Mouse (Mus musculus) stomach, embryonic 15.5 days (tissue): ENCODE results near the gene Ypel5. TPM values are rescaled to one million over a fixed set of nuclear protein-coding genes. Genes with fewer than 3 reads are reported as not detected.

ENCODE experiments used
- ATAC-seq: fragments of 200-750 bp; cut with Nextera tagmentation; 2 replicates; pipeline ENCODE4 v1.8.0; 2017; ENCODE audit warnings: low read depth, moderate number of reproducible peaks, moderate TSS enrichment; ENCODE audit not compliant: insufficient read depth, low FRiP score
- H3K27ac ChIP-seq: fragments of 300-500 bp; sonication (generic); 2 replicates; pipeline ENCODE4 v1.5.1; 2015; ENCODE audit warnings: mild to moderate bottlenecking, inconsistent platforms
- H3K27me3 ChIP-seq: fragments of 300-500 bp; sonication (generic); replicated peaks from 2 replicates; pipeline ENCODE4 v1.6.1; 2015; ENCODE audit warnings: inconsistent platforms
- H3K36me3 ChIP-seq: fragments of 300-500 bp; sonication (generic); 2 replicates; pipeline ENCODE4 v1.6.1; 2015; ENCODE audit warnings: inconsistent platforms
- H3K4me1 ChIP-seq: fragments of 300-500 bp; sonication (generic); 2 replicates; pipeline ENCODE4 v1.6.1; 2015; ENCODE audit warnings: inconsistent platforms
- H3K4me2 ChIP-seq: fragments of 300-500 bp; sonication (generic); 2 replicates; pipeline ENCODE4 v1.6.1; 2015; ENCODE audit warnings: mild to moderate bottlenecking, inconsistent platforms
- H3K4me3 ChIP-seq: fragments of 300-500 bp; sonication (generic); replicated peaks from 2 replicates; pipeline ENCODE4 v1.5.1; 2015; ENCODE audit warnings: inconsistent platforms
- H3K9ac ChIP-seq: fragments of 300-500 bp; sonication (generic); 2 replicates; pipeline ENCODE4 v1.6.1; 2015; ENCODE audit warnings: inconsistent platforms
- H3K9me3 ChIP-seq: fragments of 300-500 bp; sonication (generic); 2 replicates; pipeline ENCODE4 v1.6.1; 2016; ENCODE audit warnings: inconsistent platforms
- WGBS: fragments of 180-500 bp; shearing (Covaris S2); methylation state at CpG from one replicate; pipeline ENCODE4 v1.1.7; 2015; 5-methylcytosine and 5-hydroxymethylcytosine counted together
- polyA plus RNA-seq: library from polyadenylated mRNA; unstranded; fragments of >200 nt; fragmentation: Nextera tagmentation; extraction: Ambion mirVana; gene quantifications from 2 replicates; pipeline ENCODE4 v1.2.1, GENCODE M21; 2015

Gene Ypel5
- polyA plus RNA-seq, result 40.6 and 41.7 TPM in 2 replicates

DNA sequence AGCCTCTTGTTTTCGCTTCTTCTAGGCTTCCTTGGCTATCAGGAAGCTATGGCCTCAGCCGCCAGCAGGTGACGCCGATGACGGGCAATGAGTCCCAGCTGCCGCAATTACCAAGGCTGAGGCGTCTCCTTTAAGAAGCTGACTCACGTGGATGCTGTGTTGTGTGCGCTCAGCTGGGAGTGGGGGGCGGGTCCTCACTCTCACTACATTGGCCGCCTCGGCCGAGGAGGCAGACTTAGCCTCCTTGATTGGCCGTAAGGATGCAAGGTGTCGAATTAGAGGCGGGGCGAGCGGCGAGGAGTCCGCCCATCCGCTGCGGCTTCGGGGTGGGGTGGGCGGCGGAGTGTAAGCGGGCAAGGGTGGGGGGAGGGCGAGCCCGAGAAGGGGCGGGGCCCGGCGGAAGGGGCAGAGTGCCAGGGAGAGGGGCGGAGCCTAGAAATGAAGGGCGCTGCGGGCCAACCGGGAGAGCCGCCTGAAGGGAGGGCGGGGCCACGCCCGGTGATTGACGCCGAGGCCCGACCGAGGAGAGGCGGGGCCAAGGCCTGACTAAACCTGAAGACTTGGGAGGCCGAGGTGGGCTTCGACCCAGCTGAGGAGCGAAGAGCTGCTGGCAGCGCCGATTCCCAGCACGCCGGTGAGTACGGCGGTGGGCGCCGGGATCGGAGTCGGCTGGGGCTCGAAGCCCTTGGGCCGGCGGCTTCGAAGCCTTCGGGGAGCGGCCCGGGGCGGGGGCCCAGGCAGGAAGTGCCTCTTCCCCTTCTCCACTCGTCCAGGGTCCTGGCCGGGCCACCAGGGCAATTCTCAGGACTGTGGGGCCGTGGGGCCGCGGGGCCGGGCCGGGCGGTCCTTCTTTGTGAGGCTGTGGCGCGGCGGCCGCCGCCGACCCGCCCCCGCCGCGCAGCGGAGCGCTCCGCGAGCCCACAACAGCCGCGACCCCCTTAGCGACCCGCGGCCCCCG is at the start of gene Ypel5:
Gene Ypel5 (plus strand): TSS at position 296 of the 958 bp plus-strand sequence.
- Histone ChIP-seq H3K9me3 (no peaks in the 10 kb centered on the region), H3K27ac (peak within 1 kb of the TSS; percentile 97), H3K27me3 (no peaks in the 10 kb centered on the region), H3K9ac (peak within 1 kb of the TSS; percentile 95), H3K4me1 (peaks cover 8% of the 10 kb centered on the region), H3K4me3 (peak within 1 kb of the TSS; percentile 93), H3K4me2 (peak within 1 kb of the TSS; percentile 80), H3K36me3 (no peaks in the 10 kb centered on the region)
- peak; percentile 98 for ATAC-seq
- under 1% methylated on average over 82 of the region's 93 CpGs for WGBS

DNA sequence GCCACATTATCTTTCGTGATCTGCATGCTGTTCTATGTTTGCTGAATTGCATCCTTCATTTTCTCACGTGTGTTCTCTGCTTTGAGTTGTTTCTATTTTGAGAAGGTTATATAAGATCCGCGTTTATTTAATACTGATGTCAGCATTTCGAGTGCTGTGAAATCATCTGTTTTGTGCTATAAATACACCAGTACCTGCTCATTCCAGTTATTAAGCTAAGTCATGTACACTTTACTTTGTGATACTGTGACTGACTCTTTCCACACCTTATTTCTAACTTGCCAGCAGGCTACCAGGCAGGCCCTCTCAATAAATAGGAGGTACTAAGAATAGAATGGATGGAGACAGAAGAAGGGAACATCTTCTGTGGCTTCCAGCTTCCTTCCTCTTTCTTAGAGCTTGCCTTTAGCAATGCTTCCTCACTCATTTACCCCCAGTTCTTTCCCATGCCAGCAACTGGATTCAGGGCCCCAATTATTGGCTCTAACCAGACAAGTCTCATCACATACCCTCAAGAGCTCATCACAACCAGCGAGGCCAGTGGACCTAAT is 48.3 kb upstream of the Ypel5 start:
- H3K9ac ChIP-seq, result no peak overlapping the region
- no peaks in the 10 kb centered on the region for H3K36me3 ChIP-seq
- H3K4me3 ChIP-seq, result no peak overlapping the region
- no peak overlapping the region for H3K4me2 ChIP-seq
- 63% methylated on average over 6 of the region's 6 CpGs for WGBS
- H3K27ac ChIP-seq, result no peak overlapping the region
- no peaks in the 10 kb centered on the region for H3K27me3 ChIP-seq
- H3K9me3 ChIP-seq, result no peaks in the 10 kb centered on the region
- no peaks in the 10 kb centered on the region for H3K4me1 ChIP-seq
- ATAC-seq, result no peak

DNA sequence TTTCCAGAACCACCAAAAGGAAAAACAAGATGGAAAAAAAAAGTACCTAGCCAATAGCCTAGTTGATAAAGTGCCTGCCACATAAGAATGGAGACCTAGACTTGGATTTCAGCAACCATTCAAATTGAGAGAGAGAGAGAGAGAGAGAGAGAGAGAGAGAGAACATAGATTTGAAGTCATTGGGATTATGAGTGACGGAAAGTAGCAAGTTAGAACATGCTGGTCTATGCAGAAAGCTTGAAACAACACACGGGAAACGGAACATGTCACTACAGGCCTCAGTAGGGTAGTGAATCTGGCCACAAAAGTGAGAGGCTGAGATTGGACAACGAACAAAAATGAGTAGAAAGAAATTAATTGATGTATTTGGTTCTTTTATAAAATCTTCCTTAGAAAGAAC is 43.0 kb upstream of the Ypel5 start:
- H3K27me3 ChIP-seq, result no peaks in the 10 kb centered on the region
- H3K4me2 ChIP-seq, result no peak overlapping the region
- H3K36me3 ChIP-seq, result no peaks in the 10 kb centered on the region
- H3K27ac ChIP-seq, result no peak overlapping the region
- no peaks in the 10 kb centered on the region for H3K9me3 ChIP-seq
- no peaks in the 10 kb centered on the region for H3K4me1 ChIP-seq
- ATAC-seq, result no peak
- H3K4me3 ChIP-seq, result no peak overlapping the region
- no peak overlapping the region for H3K9ac ChIP-seq
- WGBS, result 83% methylated on average over 4 of the region's 4 CpGs

DNA sequence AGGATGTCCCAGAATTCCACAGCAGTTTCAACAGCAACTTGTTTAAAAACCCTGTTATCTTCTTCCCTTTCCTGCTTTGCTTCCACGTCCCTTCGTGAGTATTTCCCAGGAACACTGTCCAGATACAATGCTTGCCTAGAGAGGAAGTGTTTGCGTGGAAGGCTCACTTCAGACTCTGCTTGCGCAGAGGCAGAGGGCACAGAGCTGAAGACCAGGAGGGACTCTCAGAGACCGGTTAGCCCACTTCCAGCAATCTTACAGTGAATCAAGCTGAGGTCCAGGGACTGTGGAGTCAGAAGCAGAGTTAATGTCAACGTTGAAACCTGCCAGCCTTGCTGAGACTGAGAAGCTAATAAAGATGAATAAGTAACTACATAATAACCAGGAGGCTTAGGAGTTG is 41.6 kb upstream of the Ypel5 start:
- Histone ChIP-seq H3K27ac (peak overlapping the region; percentile 44; the same call in 1 of the 2 replicates), H3K9me3 (no peaks in the 10 kb centered on the region), H3K9ac (no peak overlapping the region), H3K27me3 (no peaks in the 10 kb centered on the region), H3K4me3 (no peak overlapping the region), H3K4me2 (no peak overlapping the region), H3K4me1 (no peaks in the 10 kb centered on the region), H3K36me3 (no peaks in the 10 kb centered on the region)
- 38% methylated on average over 6 of the region's 6 CpGs for WGBS
- ATAC-seq, result no peak

DNA sequence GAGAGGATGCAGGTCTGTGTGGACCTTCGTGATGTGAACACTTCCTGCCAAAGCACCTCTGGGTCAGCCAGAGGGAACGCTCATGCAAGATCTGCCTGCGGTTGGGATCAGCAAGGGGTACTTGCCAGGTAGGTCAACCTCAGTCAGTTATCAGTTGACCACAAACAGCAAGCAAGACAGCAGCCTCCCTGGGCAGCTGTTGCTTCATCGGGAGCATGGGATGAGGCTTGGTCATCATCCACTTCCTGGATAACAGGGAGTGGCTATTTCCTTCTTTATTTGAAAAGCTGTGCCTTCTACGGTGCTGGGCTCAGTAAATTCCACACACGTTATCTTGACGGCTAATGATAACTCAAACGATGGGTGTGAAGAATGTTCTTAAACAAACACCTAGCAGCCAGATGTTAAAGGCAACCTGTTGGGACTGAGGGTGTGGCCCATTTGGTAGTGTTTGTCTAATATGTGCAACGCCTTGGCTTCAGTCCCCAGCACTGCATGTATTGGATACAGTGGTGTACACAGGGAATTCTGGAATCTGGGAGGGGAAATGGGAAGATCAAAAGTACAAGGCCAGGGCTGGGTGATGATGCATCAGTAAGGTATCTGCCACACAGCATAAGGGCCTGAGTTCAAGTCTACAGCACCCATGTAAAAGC is 40.7 kb upstream of the Ypel5 start:
- Histone ChIP-seq H3K9me3 (no peaks in the 10 kb centered on the region), H3K4me1 (no peaks in the 10 kb centered on the region), H3K4me2 (no peak overlapping the region), H3K27ac (peak overlapping the region; percentile 26; the same call in 1 of the 2 replicates), H3K36me3 (no peaks in the 10 kb centered on the region), H3K27me3 (no peaks in the 10 kb centered on the region), H3K9ac (no peak overlapping the region), H3K4me3 (no peak overlapping the region)
- peak; percentile 77 for ATAC-seq
- WGBS, result 30% methylated on average over 9 of the region's 9 CpGs

DNA sequence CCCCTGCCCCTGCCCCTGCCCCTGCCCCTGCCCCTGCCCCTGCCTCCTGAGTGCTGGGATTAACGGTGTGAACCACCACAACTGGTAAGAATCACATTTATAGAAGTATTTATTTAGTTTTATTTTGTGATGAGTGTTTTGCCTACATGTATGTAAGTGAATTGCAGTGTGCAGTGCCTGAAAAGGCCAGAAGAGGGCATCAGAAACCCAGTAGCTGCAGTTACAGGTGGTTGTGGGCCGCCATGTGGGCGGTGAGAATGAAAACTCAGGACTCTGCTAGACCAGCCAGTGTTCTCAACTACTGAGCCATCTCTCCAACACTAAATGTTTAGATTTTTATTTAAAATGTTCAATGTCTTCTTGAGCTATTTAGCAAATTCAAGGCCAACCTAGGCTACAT is 39.7 kb upstream of the Ypel5 start:
- Histone ChIP-seq H3K27me3 (no peaks in the 10 kb centered on the region), H3K4me1 (no peaks in the 10 kb centered on the region), H3K4me2 (no peak overlapping the region), H3K36me3 (no peaks in the 10 kb centered on the region), H3K27ac (no peak overlapping the region), H3K9ac (no peak overlapping the region), H3K4me3 (no peak overlapping the region), H3K9me3 (no peaks in the 10 kb centered on the region)
- WGBS, result 85% methylated on average over 3 of the region's 3 CpGs
- ATAC-seq, result no peak

DNA sequence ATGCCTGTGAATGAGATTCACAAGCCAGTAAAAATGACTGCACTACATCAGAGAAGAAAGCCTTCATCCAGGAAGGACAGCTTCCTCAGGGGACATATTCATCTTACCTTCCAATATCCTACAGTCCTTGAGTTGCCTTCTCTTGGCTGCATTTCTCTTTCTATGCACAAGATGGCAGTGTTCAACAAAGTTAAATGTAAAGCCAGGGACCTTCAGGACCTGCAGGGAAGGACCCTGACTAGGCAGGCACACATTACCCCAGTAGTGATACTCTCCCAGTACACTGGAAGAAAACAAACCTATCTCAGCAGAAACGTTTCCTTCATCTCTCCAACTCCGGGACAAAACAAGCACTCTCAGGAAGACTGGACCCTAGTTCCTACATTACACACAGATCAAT is 38.4 kb upstream of the Ypel5 start:
- 29% methylated on average over 2 of the region's 2 CpGs for WGBS
- Histone ChIP-seq H3K4me1 (no peaks in the 10 kb centered on the region), H3K27ac (no peak overlapping the region), H3K9me3 (no peaks in the 10 kb centered on the region), H3K36me3 (no peaks in the 10 kb centered on the region), H3K9ac (no peak overlapping the region), H3K27me3 (no peaks in the 10 kb centered on the region), H3K4me2 (no peak overlapping the region), H3K4me3 (no peak overlapping the region)
- ATAC-seq, result no peak

DNA sequence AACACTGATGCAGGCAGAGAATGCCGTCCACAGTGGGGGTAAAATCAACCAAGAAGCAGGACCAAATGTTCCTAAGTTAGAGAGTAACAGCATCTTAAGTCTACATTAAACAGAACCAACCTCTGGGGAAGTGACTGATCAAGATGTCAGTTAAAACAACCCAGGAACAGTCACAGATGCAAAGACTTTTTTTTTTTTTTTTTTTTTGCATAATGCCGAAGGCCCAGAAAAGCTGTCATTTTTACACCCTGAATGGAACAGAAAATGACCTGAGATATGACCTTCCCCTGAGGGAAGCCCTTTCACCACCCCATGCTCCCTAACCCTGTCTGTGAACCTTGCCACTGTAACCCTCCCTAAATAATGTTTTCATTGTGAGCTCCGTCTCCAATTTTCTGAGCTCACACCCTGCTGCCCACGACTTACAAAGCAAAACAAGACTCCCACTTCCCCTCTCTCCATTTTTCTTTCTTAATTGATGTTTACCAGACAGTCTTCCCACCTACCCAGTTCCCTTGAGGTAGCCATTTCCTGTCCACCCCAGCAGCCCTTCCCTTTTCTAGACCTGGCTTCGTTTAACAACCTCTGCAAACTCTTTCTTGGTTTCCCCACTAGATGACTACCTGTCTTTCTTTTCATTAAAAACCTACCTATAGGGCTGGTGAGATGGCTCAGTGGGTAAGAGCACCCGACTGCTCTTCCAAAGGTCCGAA is 26.2 kb upstream of the Ypel5 start:
- Histone ChIP-seq H3K27ac (no peak overlapping the region), H3K4me2 (no peak overlapping the region), H3K9me3 (no peaks in the 10 kb centered on the region), H3K4me1 (no peaks in the 10 kb centered on the region), H3K27me3 (no peaks in the 10 kb centered on the region), H3K9ac (no peak overlapping the region), H3K36me3 (no peaks in the 10 kb centered on the region), H3K4me3 (no peak overlapping the region)
- 59% methylated on average over 7 of the region's 7 CpGs for WGBS
- no peak for ATAC-seq

DNA sequence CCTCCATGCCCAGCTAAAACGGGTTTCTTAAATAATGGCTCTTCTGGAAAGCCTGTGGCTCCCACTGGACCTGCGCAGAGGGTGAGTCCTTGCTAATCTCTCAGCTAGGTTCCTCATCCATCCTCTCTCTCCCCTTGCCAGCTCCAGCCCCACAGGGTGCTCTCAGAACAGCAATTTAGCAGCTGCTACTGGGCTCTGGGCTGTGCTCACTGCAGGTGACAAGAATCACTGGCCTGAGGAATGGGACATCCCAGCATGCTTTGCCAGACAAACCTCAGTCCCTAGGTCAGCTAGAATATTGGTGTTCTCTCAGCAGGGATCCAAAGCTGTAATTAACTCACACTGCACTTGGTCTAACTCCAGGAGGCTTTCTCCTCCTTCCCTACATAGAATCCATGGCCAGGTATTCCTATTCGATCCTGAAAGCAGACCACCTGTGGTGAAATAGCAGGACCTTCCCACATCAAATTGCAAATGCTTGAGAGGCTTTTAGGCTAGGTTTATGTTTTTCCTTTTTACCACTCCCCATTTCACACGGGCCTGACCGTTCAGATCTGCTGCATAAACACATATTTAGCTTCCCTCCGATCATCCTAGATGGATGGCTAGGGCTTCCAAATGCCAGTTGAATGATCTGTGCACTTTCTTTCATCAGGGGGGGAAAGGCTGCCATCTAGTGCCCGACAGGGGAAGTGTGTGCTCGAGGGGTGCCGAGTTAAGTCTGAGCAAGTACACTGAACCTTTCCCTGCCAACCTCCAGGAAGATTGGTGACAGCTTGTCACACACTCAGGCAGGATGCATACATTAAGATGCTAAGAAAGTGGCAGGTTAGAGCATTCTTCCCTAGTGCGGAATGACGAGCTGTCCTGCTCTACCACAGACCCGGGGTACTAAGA is 22.6 kb upstream of the Ypel5 start:
- WGBS, result 18% methylated on average over 12 of the region's 12 CpGs
- no peaks in the 10 kb centered on the region for H3K27me3 ChIP-seq
- H3K4me3 ChIP-seq, result no peak overlapping the region
- no peaks in the 10 kb centered on the region for H3K36me3 ChIP-seq
- no peak overlapping the region for H3K4me2 ChIP-seq
- no peak for ATAC-seq
- H3K4me1 ChIP-seq, result no peaks in the 10 kb centered on the region
- H3K27ac ChIP-seq, result no peak overlapping the region
- no peaks in the 10 kb centered on the region for H3K9me3 ChIP-seq
- no peak overlapping the region for H3K9ac ChIP-seq

DNA sequence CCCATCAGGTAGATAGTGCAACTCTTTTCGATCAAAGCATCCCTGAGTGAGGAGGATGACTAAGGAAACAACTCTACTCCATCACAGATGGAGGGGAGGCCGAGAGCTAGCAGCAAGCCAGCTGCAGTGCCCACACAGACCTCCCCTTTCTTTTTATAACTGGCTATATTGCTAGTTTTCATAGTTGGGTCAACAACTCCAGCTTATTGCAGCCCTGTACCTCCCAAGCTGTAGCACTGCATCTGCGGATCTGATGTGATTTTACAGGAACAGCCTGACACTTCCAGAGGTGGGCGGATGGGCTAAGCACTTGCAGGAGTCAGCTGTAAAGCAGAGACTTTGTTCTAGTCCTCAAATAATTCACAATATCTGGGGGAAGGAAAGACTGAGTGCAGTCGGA is 18.7 kb upstream of the Ypel5 start:
- Histone ChIP-seq H3K9me3 (no peaks in the 10 kb centered on the region), H3K9ac (no peak overlapping the region), H3K36me3 (no peaks in the 10 kb centered on the region), H3K4me1 (no peaks in the 10 kb centered on the region), H3K27ac (no peak overlapping the region), H3K27me3 (no peaks in the 10 kb centered on the region), H3K4me3 (no peak overlapping the region), H3K4me2 (no peak overlapping the region)
- no peak for ATAC-seq
- WGBS, result 84% methylated on average over 5 of the region's 5 CpGs

DNA sequence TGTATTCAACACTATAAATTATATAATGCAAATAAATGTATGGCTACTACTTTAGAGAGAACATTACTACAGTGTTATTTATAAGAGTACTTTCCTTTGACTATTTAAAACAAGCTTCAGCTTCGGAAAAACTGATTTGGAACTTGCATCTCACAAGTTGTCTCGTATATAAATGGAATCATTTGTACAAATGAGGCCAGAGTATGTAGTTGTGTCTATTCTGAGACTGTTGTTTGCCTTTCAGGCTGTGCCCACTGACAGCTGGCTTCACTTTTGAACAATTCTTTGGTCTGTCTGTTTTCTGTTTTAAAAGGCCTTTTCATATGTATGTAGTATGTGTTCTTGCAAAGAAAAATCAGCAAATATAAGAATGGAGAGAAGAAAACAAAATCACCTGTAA is 16.5 kb upstream of the Ypel5 start:
- 65% methylated on average over 2 of the region's 2 CpGs for WGBS
- Histone ChIP-seq H3K4me3 (no peak overlapping the region), H3K36me3 (no peaks in the 10 kb centered on the region), H3K9ac (no peak overlapping the region), H3K9me3 (no peaks in the 10 kb centered on the region), H3K4me1 (no peaks in the 10 kb centered on the region), H3K4me2 (no peak overlapping the region), H3K27ac (no peak overlapping the region), H3K27me3 (no peaks in the 10 kb centered on the region)
- ATAC-seq, result no peak
